In genomic region chr1:82158466-82158865, GRCm38 (mm10) we compare ENCODE assay signal across 22 mouse cellular contexts.
DNase-seq lines count a peak whose midpoint lies in the region; ATAC-seq and TF ChIP-seq lines count a peak whose summit lies in the region.
"Had no signal": no experiment of that assay in that cellular context is flagged by ENCODE, and none has a peak within 500 bp of the region (broad histone marks: within the 10 kb centered on the region; RNA-seq: fewer than 3 reads in every experiment).

No protein-coding gene starts in this region.

- DNase-seq in embryonic facial prominence, embryonic 11.5 days (ENCODE audit: low spot score) = peak; percentile 35
- no peak for DNase-seq in embryonic facial prominence, embryonic 10.5 days (ENCODE audit: low spot score)
- DNase-seq in layer of hippocampus, adult 9-10 months (ENCODE audit: low spot score) = peak; percentile 4
- no peak for DNase-seq in layer of hippocampus, postnatal 25 days (ENCODE audit: extremely low spot score in 1 of 2, low spot score in 1 of 2)
- peak; percentile 51 for DNase-seq in midbrain, postnatal 0 days (ENCODE audit: low spot score)
- DNase-seq in midbrain, embryonic 11.5 days (ENCODE audit: low spot score, missing footprints) = no peak
- DNase-seq in limb, embryonic 14.5 days (ENCODE audit: low spot score) = peak; percentile 58
- no peak for DNase-seq in adrenal gland, postnatal 25 days
- DNase-seq: cerebellum, adult 2 months; kidney, adult 8-10 months; kidney, postnatal 14 days; lung, postnatal 10 days; retina, postnatal 1 day had no signal

- no peak overlapping the region for H3K4me2 ChIP-seq in embryonic facial prominence, embryonic 11.5 days (ENCODE audit: low read depth, low read length)
- H3K4me2 ChIP-seq in midbrain, postnatal 0 days (ENCODE audit: low read depth, low read length, poor library complexity, severe bottlenecking) = no peak overlapping the region
- H3K4me2 ChIP-seq in midbrain, embryonic 11.5 days = no peak overlapping the region
- H3K4me2 ChIP-seq in limb, embryonic 14.5 days (replicated peaks; ENCODE audit: low read depth, low read length, severe bottlenecking) = no peak overlapping the region
- H3K4me2 ChIP-seq: forebrain, embryonic 13.5 days; heart, embryonic 12.5 days; hindbrain, embryonic 12.5 days; limb, embryonic 13.5 days had no signal

- H3K27ac ChIP-seq in embryonic facial prominence, embryonic 11.5 days (replicated peaks; ENCODE audit: low read depth, low read length) = no peak overlapping the region
- no peak overlapping the region for H3K27ac ChIP-seq in embryonic facial prominence, embryonic 10.5 days (replicated peaks)
- no peak overlapping the region; the same call in 1 of the 2 replicates for H3K27ac ChIP-seq in midbrain, postnatal 0 days (ENCODE audit: low read depth, low read length)
- H3K27ac ChIP-seq in midbrain, embryonic 11.5 days (ENCODE audit: low read depth, low read length) = no peak overlapping the region
- H3K27ac ChIP-seq in limb, embryonic 14.5 days (replicated peaks; ENCODE audit: low read depth, low read length) = no peak overlapping the region
- H3K27ac ChIP-seq: forebrain, embryonic 13.5 days; hindbrain, embryonic 12.5 days; limb, embryonic 13.5 days; stomach, postnatal 0 days had no signal

- no peak for ATAC-seq in embryonic facial prominence, embryonic 11.5 days (replicated peaks; ENCODE audit: insufficient number of reproducible peaks, low FRiP score, low TSS enrichment, low read depth)
- no peak for ATAC-seq in midbrain, postnatal 0 days (ENCODE audit: low FRiP score)
- no peak for ATAC-seq in midbrain, embryonic 11.5 days (ENCODE audit: low FRiP score)
- no peak for ATAC-seq in limb, embryonic 14.5 days (ENCODE audit: low FRiP score, low read depth)
- ATAC-seq: activated CD4-positive, CD25-positive, alpha-beta regulatory T cell, adult 4 months; forebrain, embryonic 13.5 days; Patski had no signal

- H3K36me3 ChIP-seq in embryonic facial prominence, embryonic 11.5 days (replicated peaks; ENCODE audit: control insufficient read depth, insufficient read depth, low read depth, low read length) = no peaks in the 10 kb centered on the region
- H3K36me3 ChIP-seq in embryonic facial prominence, embryonic 10.5 days (replicated peaks) = no peaks in the 10 kb centered on the region
- no peaks in the 10 kb centered on the region for H3K36me3 ChIP-seq in midbrain, postnatal 0 days (ENCODE audit: insufficient read depth, low read length)
- no peaks in the 10 kb centered on the region for H3K36me3 ChIP-seq in midbrain, embryonic 11.5 days (ENCODE audit: control insufficient read depth, insufficient read depth, low read length)
- H3K36me3 ChIP-seq in limb, embryonic 14.5 days (ENCODE audit: control insufficient read depth, insufficient read depth, low read length) = no peaks in the 10 kb centered on the region
- H3K36me3 ChIP-seq: heart, embryonic 12.5 days; hindbrain, embryonic 12.5 days; limb, embryonic 13.5 days had no signal

- no peaks in the 10 kb centered on the region for H3K9me3 ChIP-seq in embryonic facial prominence, embryonic 11.5 days (replicated peaks; ENCODE audit: control insufficient read depth, low read length)
- H3K9me3 ChIP-seq in embryonic facial prominence, embryonic 10.5 days = no peaks in the 10 kb centered on the region
- H3K9me3 ChIP-seq in midbrain, postnatal 0 days (ENCODE audit: low read length) = no peaks in the 10 kb centered on the region
- no peaks in the 10 kb centered on the region for H3K9me3 ChIP-seq in midbrain, embryonic 11.5 days (ENCODE audit: control insufficient read depth, low read length)
- H3K9me3 ChIP-seq in limb, embryonic 14.5 days (ENCODE audit: control insufficient read depth, low read length) = no peaks in the 10 kb centered on the region
- H3K9me3 ChIP-seq: forebrain, embryonic 13.5 days; heart, embryonic 12.5 days; hindbrain, embryonic 12.5 days; limb, embryonic 13.5 days; megakaryocyte, embryonic 14.5 days had no signal

- WGBS in embryonic facial prominence, embryonic 11.5 days = 58% methylated on average over 3 of the region's 3 CpGs
- 78% methylated on average over 3 of the region's 3 CpGs for WGBS in embryonic facial prominence, embryonic 10.5 days
- 33% methylated on average over 3 of the region's 3 CpGs for WGBS in midbrain, postnatal 0 days
- 67% methylated on average over 3 of the region's 3 CpGs for WGBS in midbrain, embryonic 11.5 days
- WGBS in limb, embryonic 14.5 days = 67% methylated on average over 3 of the region's 3 CpGs

- H3K4me3 ChIP-seq in embryonic facial prominence, embryonic 11.5 days (ENCODE audit: low read depth, low read length) = no peak overlapping the region
- H3K4me3 ChIP-seq in embryonic facial prominence, embryonic 10.5 days = no peak overlapping the region
- no peak overlapping the region for H3K4me3 ChIP-seq in midbrain, postnatal 0 days (ENCODE audit: low read depth, low read length)
- H3K4me3 ChIP-seq in midbrain, embryonic 11.5 days (ENCODE audit: low read depth, low read length) = no peak overlapping the region
- H3K4me3 ChIP-seq in limb, embryonic 14.5 days (replicated peaks; ENCODE audit: low read length) = no peak overlapping the region
- H3K4me3 ChIP-seq: erythroblast, embryonic 14.5 days; forebrain, embryonic 13.5 days; heart, embryonic 12.5 days; hindbrain, embryonic 12.5 days; limb, embryonic 13.5 days; megakaryocyte, embryonic 14.5 days had no signal

- no peaks in the 10 kb centered on the region for H3K4me1 ChIP-seq in embryonic facial prominence, embryonic 11.5 days (ENCODE audit: control insufficient read depth, insufficient read depth, low read length)
- no peaks in the 10 kb centered on the region for H3K4me1 ChIP-seq in embryonic facial prominence, embryonic 10.5 days
- no peaks in the 10 kb centered on the region for H3K4me1 ChIP-seq in midbrain, postnatal 0 days (ENCODE audit: insufficient read depth, low read length)
- H3K4me1 ChIP-seq in midbrain, embryonic 11.5 days (ENCODE audit: control insufficient read depth, insufficient read depth, low read length) = no peaks in the 10 kb centered on the region
- no peaks in the 10 kb centered on the region for H3K4me1 ChIP-seq in limb, embryonic 14.5 days (ENCODE audit: control insufficient read depth, insufficient read depth, low read length)
- H3K4me1 ChIP-seq: forebrain, embryonic 13.5 days; hindbrain, embryonic 12.5 days; limb, embryonic 13.5 days; megakaryocyte, embryonic 14.5 days had no signal

- TF ChIP-seq CTCF in midbrain, postnatal 0 days (IDR thresholded peaks at IDR 0.05) = no peak

- no peak overlapping the region for H3K9ac ChIP-seq in embryonic facial prominence, embryonic 11.5 days (replicated peaks; ENCODE audit: low read length)
- H3K9ac ChIP-seq in midbrain, postnatal 0 days (replicated peaks; ENCODE audit: low read length, poor library complexity, severe bottlenecking) = no peak overlapping the region
- no peak overlapping the region for H3K9ac ChIP-seq in midbrain, embryonic 11.5 days (ENCODE audit: low read length)
- no peak overlapping the region for H3K9ac ChIP-seq in limb, embryonic 14.5 days (ENCODE audit: low read depth, low read length, severe bottlenecking)
- H3K9ac ChIP-seq: forebrain, embryonic 13.5 days; heart, embryonic 12.5 days; hindbrain, embryonic 12.5 days; limb, embryonic 13.5 days had no signal

- H3K27me3 ChIP-seq in embryonic facial prominence, embryonic 11.5 days (ENCODE audit: control insufficient read depth, insufficient read depth, low read length) = no peaks in the 10 kb centered on the region
- H3K27me3 ChIP-seq in embryonic facial prominence, embryonic 10.5 days (replicated peaks; ENCODE audit: low read depth, poor library complexity, severe bottlenecking) = no peaks in the 10 kb centered on the region
- no peaks in the 10 kb centered on the region for H3K27me3 ChIP-seq in midbrain, postnatal 0 days (ENCODE audit: insufficient read depth, low read length)
- H3K27me3 ChIP-seq in midbrain, embryonic 11.5 days (ENCODE audit: control insufficient read depth, insufficient read depth, low read length) = no peaks in the 10 kb centered on the region
- H3K27me3 ChIP-seq in limb, embryonic 14.5 days (ENCODE audit: control insufficient read depth, insufficient read depth, low read length) = no peaks in the 10 kb centered on the region
- H3K27me3 ChIP-seq: forebrain, embryonic 13.5 days; heart, embryonic 12.5 days; hindbrain, embryonic 12.5 days; limb, embryonic 13.5 days; megakaryocyte, embryonic 14.5 days; Patski had no signal

- no peak for TF ChIP-seq POLR2A in limb, embryonic 14.5 days (IDR thresholded peaks at IDR 0.05; ENCODE audit: borderline replicate concordance, extremely low read depth, insufficient read depth, insufficient read length)

Comparison
In these comparisons a context has a peak if more than half of its experiments do, and no peak if none do; other contexts are left out.
1. DNase-seq: peak in embryonic facial prominence, embryonic 11.5 days (single experiment), layer of hippocampus, adult 9-10 months (single experiment), midbrain, postnatal 0 days (single experiment) and limb, embryonic 14.5 days (single experiment); none in embryonic facial prominence, embryonic 10.5 days (single experiment), layer of hippocampus, postnatal 25 days (0 of 2), midbrain, embryonic 11.5 days (single experiment) and adrenal gland, postnatal 25 days (single experiment).